8 mouse cellular contexts compared by ENCODE assay signal in genomic region chr11:94937787-94938186, GRCm38 (mm10). TPM values are rescaled to one million over a fixed set of nuclear protein-coding genes. Genes with fewer than 3 reads are reported as not detected.
A peak's percentile ranks its signal among the peaks of the same experiment; 100 is the strongest.
DNase-seq lines count a peak whose midpoint lies in the region; ATAC-seq lines count a peak whose summit lies in the region.
"Had no signal": no experiment of that assay in that cellular context is flagged by ENCODE, and none has a peak within 500 bp of the region (broad histone marks: within the 10 kb centered on the region; RNA-seq: fewer than 3 reads in every experiment).

No protein-coding gene starts in this region.

- DNase-seq in retina, postnatal 1 day: peak; percentile 51
- DNase-seq in retina, embryonic 14.5 days (ENCODE audit: low spot score): no peak
- no peak for DNase-seq in Muller cell, postnatal 12 days (ENCODE audit: inconsistent ontology term)
- no peak for DNase-seq in embryo, embryonic 10.5 days (ENCODE audit: low spot score)
- DNase-seq in left cerebral cortex, postnatal 25 days (ENCODE audit: low spot score in 2 of 2): no peak

- H3K9me3 ChIP-seq in heart, embryonic 15.5 days (replicated peaks): no peaks in the 10 kb centered on the region
- H3K9me3 ChIP-seq in liver, embryonic 15.5 days (replicated peaks): no peaks in the 10 kb centered on the region

- H3K4me3 ChIP-seq in heart, embryonic 15.5 days: peak overlapping the region; percentile 57
- peak overlapping the region; percentile 33 for H3K4me3 ChIP-seq in liver, embryonic 15.5 days (replicated peaks)

- 4% methylated on average over 15 of the region's 15 CpGs for WGBS in heart, embryonic 15.5 days
- WGBS in liver, embryonic 15.5 days (ENCODE audit: insufficient replicate concordance): 3% methylated on average over 15 of the region's 15 CpGs

- H3K9ac ChIP-seq in heart, embryonic 15.5 days: peak overlapping the region; percentile 58
- H3K9ac ChIP-seq in liver, embryonic 15.5 days: no peak overlapping the region

- no peaks in the 10 kb centered on the region for H3K36me3 ChIP-seq in heart, embryonic 15.5 days
- no peaks in the 10 kb centered on the region for H3K36me3 ChIP-seq in liver, embryonic 15.5 days (replicated peaks)

- peaks cover 42% of the 10 kb centered on the region for H3K4me1 ChIP-seq in heart, embryonic 15.5 days (replicated peaks)
- peaks cover 16% of the 10 kb centered on the region for H3K4me1 ChIP-seq in liver, embryonic 15.5 days (replicated peaks)

- no peak for ATAC-seq in heart, embryonic 15.5 days (replicated peaks; ENCODE audit: insufficient number of reproducible peaks, insufficient read depth, low FRiP score, low read depth)
- ATAC-seq in liver, embryonic 15.5 days (ENCODE audit: insufficient read depth): no peak

- H3K27me3 ChIP-seq in heart, embryonic 15.5 days: peaks cover 73% of the 10 kb centered on the region
- H3K27me3 ChIP-seq in liver, embryonic 15.5 days: peaks cover 99% of the 10 kb centered on the region

- H3K27ac ChIP-seq in heart, embryonic 15.5 days: peak overlapping the region; percentile 80
- no peak overlapping the region for H3K27ac ChIP-seq in liver, embryonic 15.5 days (replicated peaks)

- H3K4me2 ChIP-seq in heart, embryonic 15.5 days: peak overlapping the region; percentile 81
- H3K4me2 ChIP-seq in liver, embryonic 15.5 days: peak overlapping the region; percentile 58

- intact Hi-C loops in left cerebral cortex, postnatal 25 days (cut with DNase I): loop anchor here (1.0 to 5.0 kb wide), 6 partner anchors 71 to 207 kb away; partner anchors contain the start of gene Pdk2

RNA-seq across cellular contexts. Expression of gene Col1a1, which starts 1.8 kb away (rescaled TPM):
- 825 and 1,122 TPM in 2 replicates for polyA plus RNA-seq in heart, embryonic 15.5 days (2015; fragmentation: Nextera tagmentation; extraction: Ambion mirVana)
- polyA plus RNA-seq in liver, embryonic 15.5 days (2015; fragmentation: Nextera tagmentation; extraction: Ambion mirVana): 76.5 and 78.2 TPM in 2 replicates
- 10 to 100 TPM; 22.8 to 31.9 TPM for total RNA-seq in left cerebral cortex, postnatal 25 days (2021)

RNA-seq across cellular contexts. Expression of gene Hils1, which starts 29.6 kb away (rescaled TPM):
- polyA plus RNA-seq in heart, embryonic 15.5 days (2015; fragmentation: Nextera tagmentation; extraction: Ambion mirVana): 0.15 and 0.22 TPM in 2 replicates
- polyA plus RNA-seq in liver, embryonic 15.5 days (2015; fragmentation: Nextera tagmentation; extraction: Ambion mirVana): not detected in 2 replicates
- not detected for total RNA-seq in left cerebral cortex, postnatal 25 days (2021)
- polyA plus RNA-seq: brain, embryonic 14.5 days had no signal

RNA-seq across cellular contexts. Expression of gene Sgca, which starts 38.3 kb away (rescaled TPM):
- polyA plus RNA-seq in heart, embryonic 15.5 days (2015; fragmentation: Nextera tagmentation; extraction: Ambion mirVana): 22.1 and 24.7 TPM in 2 replicates
- 0.35 and 1.1 TPM in 2 replicates for polyA plus RNA-seq in liver, embryonic 15.5 days (2015; fragmentation: Nextera tagmentation; extraction: Ambion mirVana)
- under 1 TPM in 1 of 2 experiments, not detected in 1; 0.46 TPM for total RNA-seq in left cerebral cortex, postnatal 25 days (2021)

RNA-seq across cellular contexts. Expression of gene Ppp1r9b, which starts 53.0 kb away (rescaled TPM):
- polyA plus RNA-seq in heart, embryonic 15.5 days (2015; fragmentation: Nextera tagmentation; extraction: Ambion mirVana): 5.0 and 6.6 TPM in 2 replicates
- 8.2 and 8.8 TPM in 2 replicates for polyA plus RNA-seq in liver, embryonic 15.5 days (2015; fragmentation: Nextera tagmentation; extraction: Ambion mirVana)
- total RNA-seq in left cerebral cortex, postnatal 25 days (2021): 100 to 1,000 TPM; 675 to 703 TPM

Comparison
In these comparisons a context has a peak if more than half of its experiments do, and no peak if none do; other contexts are left out.
1. RNA of gene Col1a1, which starts 1.8 kb away (polyA plus RNA-seq): 825 to 1,122 TPM in heart, embryonic 15.5 days; 76.5 to 78.2 TPM in liver, embryonic 15.5 days; every median in the first group is over 10 times any median in the second.
2. RNA of gene Sgca, which starts 38.3 kb away (polyA plus RNA-seq): 22.1 to 24.7 TPM in heart, embryonic 15.5 days; 0.35 to 1.1 TPM in liver, embryonic 15.5 days; every median in the first group is over 10 times any median in the second.